Mouse (Mus musculus) C2C12 (cell line): ENCODE measurements around the gene Tnrc6c.

Experiments used
- CEBPB ChIP-seq: IDR thresholded peaks from one replicate; pipeline ENCODE4 v1.6.1; 2011; ENCODE audit warnings: low read depth, mild to moderate bottlenecking, control low read depth, moderate library complexity
- CTCF ChIP-seq: IDR thresholded peaks from one replicate; pipeline ENCODE4 v1.5.1; 2011; ENCODE audit not compliant: control insufficient read depth, insufficient read depth, insufficient read length
- MAX ChIP-seq: IDR thresholded peaks from one replicate; pipeline ENCODE4 v1.6.1; 2011; ENCODE audit warnings: mild to moderate bottlenecking, control low read depth
- MYOD1 ChIP-seq: IDR thresholded peaks from one replicate; pipeline ENCODE4 v1.6.1; 2011; ENCODE audit warnings: low read depth; ENCODE audit not compliant: control insufficient read depth, insufficient read length
- MYOG ChIP-seq: IDR thresholded peaks from one replicate; pipeline ENCODE4 v1.6.1; 2011; ENCODE audit not compliant: control insufficient read depth, insufficient read length; ENCODE audit errors: extremely low read depth
- USF1 ChIP-seq: IDR thresholded peaks from one replicate; pipeline ENCODE4 v1.6.1; 2011; ENCODE audit warnings: low read depth, mild to moderate bottlenecking, control low read depth, moderate library complexity

DNA sequence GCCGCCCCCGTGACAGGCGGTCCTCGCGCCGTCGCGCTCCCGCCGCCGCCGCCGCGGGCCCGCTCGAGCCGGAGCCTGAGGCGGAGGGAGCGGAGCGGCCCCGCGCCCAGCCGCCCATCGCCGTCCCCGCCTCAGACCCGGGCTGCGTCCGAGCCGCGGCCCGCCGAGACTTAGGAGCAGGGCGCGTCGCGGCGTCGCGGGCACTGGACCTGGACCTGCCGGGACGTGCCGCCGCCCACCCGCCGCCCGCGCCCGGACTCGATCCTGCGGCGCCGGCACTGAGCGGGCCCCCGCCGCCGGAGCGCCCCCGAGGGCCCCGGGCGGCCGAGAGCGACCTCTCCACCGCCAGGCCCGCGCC, 824 bp downstream of the Tnrc6c start:
- no peak for TF ChIP-seq CTCF
- no peak for TF ChIP-seq USF1
- no peak for TF ChIP-seq MYOD1
- no peak for TF ChIP-seq MAX
- TF ChIP-seq CEBPB = no peak
- TF ChIP-seq MYOG = no peak
